Mouse (Mus musculus) fibroblast of lung, adult 2 months (primary cell): ENCODE results near the gene Ulk4.

ENCODE experiments used
- DNase-seq: peaks from one replicate; pipeline ENCODE4 v3.0.0-alpha.2; 2011; ENCODE audit warnings: low read depth

The Ulk4 gene

GRCm38 (mm10) chr9:120976856-120977255, 300.1 kb downstream of the Ulk4 start:
- no peak for DNase-seq

GRCm38 (mm10) chr9:120976158-120976557, 300.8 kb downstream of the Ulk4 start:
- peak; percentile 77 for DNase-seq

- DNase-seq = no peak
Observed at GRCm38 (mm10) chr9:120974209-120974608, 302.8 kb downstream of the Ulk4 start.

- no peak for DNase-seq
Observed at GRCm38 (mm10) chr9:120973026-120973515, 303.9 kb downstream of the Ulk4 start.

GRCm38 (mm10) chr9:120965007-120965406, 312.0 kb downstream of the Ulk4 start:
- DNase-seq = no peak

- no peak for DNase-seq
Observed at GRCm38 (mm10) chr9:120964224-120964623, 312.8 kb downstream of the Ulk4 start.

- no peak for DNase-seq
Observed at GRCm38 (mm10) chr9:120963720-120964119, 313.3 kb downstream of the Ulk4 start.

- DNase-seq = no peak
Observed at GRCm38 (mm10) chr9:120963104-120963503, 313.9 kb downstream of the Ulk4 start.

- no peak for DNase-seq
Observed at GRCm38 (mm10) chr9:120961969-120962700, 314.9 kb downstream of the Ulk4 start.

- no peak for DNase-seq
Observed at GRCm38 (mm10) chr9:120961466-120961865, 315.5 kb downstream of the Ulk4 start.

GRCm38 (mm10) chr9:120960611-120961010, 316.4 kb downstream of the Ulk4 start:
- no peak for DNase-seq

GRCm38 (mm10) chr9:120959225-120959624, 317.8 kb downstream of the Ulk4 start:
- DNase-seq = no peak

GRCm38 (mm10) chr9:120958560-120958959, 318.4 kb downstream of the Ulk4 start:
- no peak for DNase-seq

GRCm38 (mm10) chr9:120958051-120958450, 318.9 kb downstream of the Ulk4 start:
- DNase-seq = peak; percentile 54

- no peak for DNase-seq
Observed at GRCm38 (mm10) chr9:120951947-120952346, 325.1 kb downstream of the Ulk4 start.

GRCm38 (mm10) chr9:120950761-120951160, 326.2 kb downstream of the Ulk4 start:
- no peak for DNase-seq

GRCm38 (mm10) chr9:120948832-120949231, 328.2 kb downstream of the Ulk4 start:
- no peak for DNase-seq

GRCm38 (mm10) chr9:120946131-120946530, 330.9 kb downstream of the Ulk4 start:
- DNase-seq = no peak

GRCm38 (mm10) chr9:120944211-120944610, 332.8 kb downstream of the Ulk4 start:
- DNase-seq = no peak

GRCm38 (mm10) chr9:120943757-120944156, 333.2 kb downstream of the Ulk4 start:
- no peak for DNase-seq

- no peak for DNase-seq
Observed at GRCm38 (mm10) chr9:120940858-120941257, 336.1 kb downstream of the Ulk4 start.

GRCm38 (mm10) chr9:120936351-120936750, 340.6 kb downstream of the Ulk4 start:
- DNase-seq = peak; percentile 66

- no peak for DNase-seq
Observed at GRCm38 (mm10) chr9:120935634-120935922, 341.4 kb downstream of the Ulk4 start.
